Mouse (Mus musculus) liver, adult 2 months (tissue): ENCODE measurements at regions not wholly inside any gene's neighbourhood (a gene's known extent, or its start where the extent isn't known, plus 50 kb on each side); places are given as distances from the start of the nearest gene placed in this dataset.

Experiments used
- CTCF ChIP-seq: fragments of 200-500 bp; IDR thresholded peaks from 2 replicates; pipeline ENCODE4 v1.5.1; 2011; ENCODE audit warnings: low read depth, low read length, control low read depth
- POLR2A ChIP-seq: fragments of 200-500 bp; IDR thresholded peaks from 2 replicates; pipeline ENCODE4 v1.6.1; 2011; ENCODE audit warnings: low read length, control low read depth; ENCODE audit not compliant: insufficient read depth; ENCODE audit errors: extremely low read depth

GRCm38 (mm10) chr8:29790029-29790428 lies 2342.6 kb downstream of the Poteg start:
- TF ChIP-seq POLR2A (no peak), CTCF (no peak)
